Mouse (Mus musculus): ENCODE results near the gene Med20.

DNA sequence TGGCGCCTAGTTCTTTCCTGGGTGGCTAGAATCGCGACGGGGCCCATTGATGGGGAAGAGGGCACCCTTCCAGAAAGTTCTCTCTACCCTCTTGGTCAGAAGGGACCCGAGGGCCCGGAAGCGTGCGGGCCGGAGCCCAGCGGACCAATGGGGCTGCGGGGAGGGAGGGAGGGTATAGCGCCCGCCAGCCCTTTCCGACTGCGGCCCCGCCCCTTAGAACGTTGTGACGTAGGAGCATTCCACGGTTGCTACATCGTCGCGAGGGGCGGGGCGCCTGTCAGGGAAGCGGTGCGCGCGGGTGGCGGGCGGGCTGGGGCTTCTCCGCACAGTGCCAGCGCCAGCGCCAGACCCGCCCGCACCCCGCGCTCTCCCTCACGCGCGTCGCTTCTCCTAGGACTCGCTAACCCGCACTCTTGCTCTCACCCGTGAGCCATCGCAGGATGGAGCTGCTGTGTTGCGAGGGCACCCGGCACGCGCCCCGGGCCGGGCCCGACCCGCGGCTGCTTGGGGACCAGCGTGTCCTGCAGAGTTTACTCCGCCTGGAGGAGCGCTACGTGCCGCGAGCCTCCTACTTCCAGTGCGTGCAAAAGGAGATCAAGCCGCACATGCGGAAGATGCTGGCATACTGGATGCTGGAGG is 18.0 kb upstream of the Med20 start:
- TF ChIP-seq CTCF (IDR thresholded peaks at IDR 0.05; ENCODE audit: extremely low read depth, insufficient read depth, insufficient read length, insufficient replicate concordance), result no peak
- TF ChIP-seq POLR2A (IDR thresholded peaks at IDR 0.05; ENCODE audit: low read depth, low read length), result no peak; the same call in 1 of the 2 replicates

Measured in spleen, adult 2 months (tissue).